Mouse (Mus musculus): ENCODE data around the gene Pth2.
A peak's percentile ranks its signal among the peaks of the same experiment; 100 is the strongest.

The Pth2 gene

GRCm38 (mm10) chr7:45174567-45175280, 6.1 kb upstream of the Pth2 start:
- DNase-seq = no peak

GRCm38 (mm10) chr7:45175398-45175797, 5.4 kb upstream of the Pth2 start:
- DNase-seq = no peak

GRCm38 (mm10) chr7:45175929-45176328, 4.9 kb upstream of the Pth2 start:
- no peak for DNase-seq

GRCm38 (mm10) chr7:45176356-45176755, 4.4 kb upstream of the Pth2 start:
- DNase-seq = no peak

DNA sequence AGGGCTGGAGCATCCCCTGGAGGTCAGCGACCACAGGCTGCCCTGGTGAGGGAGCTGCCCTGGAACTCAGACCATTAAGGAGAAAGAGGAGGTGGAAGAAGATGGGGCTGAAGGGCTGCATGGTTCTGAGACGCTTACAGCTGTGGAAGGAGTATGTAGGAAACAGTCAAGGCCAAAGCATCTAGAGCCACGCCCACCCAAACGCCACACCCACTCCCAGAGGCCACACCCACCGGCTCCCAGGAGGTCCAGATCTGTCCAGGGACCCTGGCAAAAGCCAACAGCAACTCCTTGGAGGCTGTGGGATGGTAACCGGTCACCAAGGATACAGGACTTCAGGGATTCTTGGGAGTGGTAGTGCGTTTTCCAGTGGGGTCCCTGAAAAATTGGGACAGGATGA, 2.2 kb upstream of the Pth2 start:
- no peak for DNase-seq

DNA sequence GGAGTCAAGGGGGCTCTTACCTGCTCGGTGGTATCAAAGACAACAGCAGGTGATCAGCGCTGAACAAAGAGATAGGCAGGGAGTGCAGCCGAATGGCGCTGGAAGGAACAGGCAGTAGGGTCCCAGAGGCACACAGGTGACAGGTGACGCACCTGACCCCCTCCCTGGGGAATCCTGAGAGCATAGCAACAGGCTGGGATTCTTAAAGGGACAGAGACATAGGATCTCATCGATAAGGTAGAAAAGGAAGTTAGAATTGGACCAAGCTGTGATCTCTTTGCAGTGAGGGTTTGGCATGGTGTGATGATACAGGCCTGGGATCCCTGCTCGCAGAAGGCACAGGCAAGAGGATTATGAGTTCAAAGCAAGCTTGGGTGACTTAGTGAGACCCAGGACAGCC, 1.3 kb upstream of the Pth2 start, which contains the start of gene Gfy:
TSS of gene Gfy (minus strand) at position 101 of the 400 bp plus-strand sequence.
- DNase-seq = no peak

DNA sequence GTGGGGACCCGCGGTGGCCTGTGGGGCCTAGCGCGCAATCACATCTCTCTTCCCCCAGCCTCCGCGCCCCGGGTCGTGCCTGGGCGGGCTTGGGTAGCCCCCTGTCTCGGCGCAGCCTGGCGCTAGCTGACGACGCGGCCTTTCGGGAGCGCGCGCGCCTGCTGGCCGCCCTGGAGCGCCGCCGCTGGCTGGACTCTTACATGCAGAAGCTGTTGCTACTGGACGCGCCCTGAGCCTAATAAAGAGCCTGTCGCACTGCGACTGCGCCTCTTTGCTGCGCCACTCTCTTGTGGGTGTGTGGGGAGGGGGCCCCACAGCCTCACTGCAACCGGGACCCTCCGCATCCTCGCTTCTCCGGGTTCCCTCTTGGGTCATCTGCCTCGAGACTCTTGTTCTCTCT, 745 bp downstream of the Pth2 start:
- DNase-seq = no peak

DNA sequence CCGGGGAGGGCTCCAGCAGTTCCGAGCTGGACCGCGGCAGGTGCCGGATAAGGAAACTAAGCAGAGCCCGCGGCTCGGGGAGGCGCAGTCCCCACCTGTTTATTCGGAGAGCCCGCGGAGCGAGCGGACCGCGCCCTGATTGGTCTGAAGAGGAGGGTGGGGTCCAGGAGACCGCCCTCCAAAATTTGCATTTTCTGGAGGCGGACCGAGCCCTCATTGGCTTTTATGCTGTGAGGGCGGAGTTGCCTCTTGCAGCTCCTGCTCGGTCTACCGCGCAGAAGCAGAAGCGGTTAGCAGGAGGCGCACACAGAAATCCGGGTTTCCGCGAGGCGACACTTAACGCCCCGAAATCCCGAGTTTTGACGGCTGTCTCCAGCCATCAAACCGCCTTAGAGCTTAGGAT, 1.4 kb downstream of the Pth2 start:
- peak; percentile 76 for DNase-seq

GRCm38 (mm10) chr7:45182606-45183005, 1.8 kb downstream of the Pth2 start:
- no peak for DNase-seq

GRCm38 (mm10) chr7:45183672-45184071, 2.9 kb downstream of the Pth2 start:
- DNase-seq = no peak

- DNase-seq = no peak
These were observed 5.1 kb downstream of the Pth2 start for GRCm38 (mm10) chr7:45185921-45186320.

GRCm38 (mm10) chr7:45189600-45189999, 8.8 kb downstream of the Pth2 start:
- DNase-seq = no peak

DNA sequence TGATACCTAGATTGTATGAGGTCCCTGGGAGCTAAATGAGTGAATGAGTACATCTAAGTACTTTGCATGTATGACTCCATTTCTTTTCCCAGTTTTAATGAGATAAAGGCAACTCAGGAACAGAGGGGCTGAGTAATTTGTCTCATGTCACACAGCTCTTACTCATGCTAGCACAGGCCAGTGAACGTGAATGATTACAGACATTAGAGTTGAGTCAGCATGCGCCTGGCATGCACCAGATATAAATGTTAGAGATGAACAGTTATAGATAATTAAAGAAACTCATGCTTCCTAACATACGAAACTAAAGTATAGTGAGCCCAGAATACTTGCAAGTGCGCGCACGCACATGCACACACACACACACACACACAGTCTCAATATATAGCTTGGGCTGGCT, 9.4 kb downstream of the Pth2 start:
- DNase-seq = no peak

GRCm38 (mm10) chr7:45191161-45191560, 10.4 kb downstream of the Pth2 start:
- no peak for DNase-seq

DNA sequence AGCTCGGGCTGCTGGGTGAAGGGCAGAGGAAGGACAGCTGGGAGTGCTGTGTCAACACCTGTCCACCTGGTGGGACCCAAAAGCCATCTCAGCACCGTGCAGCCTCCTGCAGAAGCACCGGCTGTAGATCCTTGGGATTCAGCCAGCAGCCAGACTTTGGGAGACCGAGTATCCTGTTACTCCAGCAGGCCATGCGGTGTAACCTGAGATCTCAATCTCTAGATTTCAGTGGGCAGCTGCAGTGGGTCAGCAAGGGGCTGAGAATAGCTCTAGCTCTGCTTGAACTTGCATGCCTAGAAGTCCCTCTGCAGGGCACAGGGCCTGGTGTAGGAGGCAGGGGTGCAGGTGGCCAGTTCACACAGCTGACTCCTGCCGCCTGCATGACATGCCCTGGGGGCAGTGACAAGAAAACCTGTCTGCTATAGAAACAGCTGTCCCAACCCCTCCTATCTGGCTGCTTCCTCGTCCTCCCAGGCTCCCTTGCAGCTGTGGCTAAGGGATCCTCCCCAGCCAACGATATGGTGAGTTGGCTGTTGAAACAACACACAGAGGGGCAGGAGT, 11.1 kb downstream of the Pth2 start:
- no peak for DNase-seq

- DNase-seq = no peak
These were observed 12.0 kb downstream of the Pth2 start for GRCm38 (mm10) chr7:45192585-45193310.

- DNase-seq = no peak
These were observed 12.6 kb downstream of the Pth2 start for GRCm38 (mm10) chr7:45193406-45193805.

DNA sequence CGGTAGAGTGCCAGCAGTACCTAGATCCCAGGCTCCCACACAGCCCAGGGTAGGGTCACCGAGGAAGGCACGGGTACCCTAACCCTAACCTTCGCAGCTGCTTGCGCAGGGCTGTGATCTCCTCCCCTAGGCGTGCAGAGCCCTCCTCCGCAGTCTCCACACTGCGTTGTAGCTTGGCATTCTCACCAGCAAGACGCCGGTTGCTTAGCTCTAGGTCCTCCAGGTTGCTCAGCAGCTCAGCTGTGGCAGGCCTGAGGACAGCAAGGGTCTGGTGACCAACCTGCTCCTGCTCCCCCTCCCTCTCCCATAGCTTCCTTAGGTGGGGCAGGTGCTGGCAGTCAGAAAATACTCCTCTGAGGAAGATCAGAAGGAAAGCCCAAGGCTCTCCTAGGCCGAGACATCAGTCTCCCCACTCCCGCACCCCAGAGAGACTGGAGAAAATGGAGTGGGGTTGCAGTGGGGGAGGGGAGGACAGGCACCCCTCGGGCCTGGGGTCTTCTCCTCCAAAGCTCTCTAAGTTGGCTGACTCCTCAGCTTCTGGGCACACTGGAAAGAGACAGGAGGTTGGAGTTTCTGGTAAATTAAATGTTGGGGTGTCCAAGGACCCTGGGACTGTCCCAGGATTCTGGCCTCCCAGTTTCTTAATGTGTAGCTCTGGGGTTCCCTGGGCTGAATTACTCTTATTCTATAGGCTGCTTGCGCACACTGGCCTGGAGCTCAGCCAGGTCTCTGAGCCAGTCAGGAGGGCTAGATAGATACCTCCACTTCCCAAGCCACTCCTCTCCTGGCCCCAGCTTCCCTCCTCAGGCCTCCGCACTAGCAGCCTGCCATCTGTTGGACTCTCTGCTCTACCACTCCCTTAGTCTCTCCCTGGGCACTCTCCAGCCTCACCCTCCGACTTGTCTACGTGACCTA, 13.3 kb downstream of the Pth2 start:
- DNase-seq = no peak

DNA sequence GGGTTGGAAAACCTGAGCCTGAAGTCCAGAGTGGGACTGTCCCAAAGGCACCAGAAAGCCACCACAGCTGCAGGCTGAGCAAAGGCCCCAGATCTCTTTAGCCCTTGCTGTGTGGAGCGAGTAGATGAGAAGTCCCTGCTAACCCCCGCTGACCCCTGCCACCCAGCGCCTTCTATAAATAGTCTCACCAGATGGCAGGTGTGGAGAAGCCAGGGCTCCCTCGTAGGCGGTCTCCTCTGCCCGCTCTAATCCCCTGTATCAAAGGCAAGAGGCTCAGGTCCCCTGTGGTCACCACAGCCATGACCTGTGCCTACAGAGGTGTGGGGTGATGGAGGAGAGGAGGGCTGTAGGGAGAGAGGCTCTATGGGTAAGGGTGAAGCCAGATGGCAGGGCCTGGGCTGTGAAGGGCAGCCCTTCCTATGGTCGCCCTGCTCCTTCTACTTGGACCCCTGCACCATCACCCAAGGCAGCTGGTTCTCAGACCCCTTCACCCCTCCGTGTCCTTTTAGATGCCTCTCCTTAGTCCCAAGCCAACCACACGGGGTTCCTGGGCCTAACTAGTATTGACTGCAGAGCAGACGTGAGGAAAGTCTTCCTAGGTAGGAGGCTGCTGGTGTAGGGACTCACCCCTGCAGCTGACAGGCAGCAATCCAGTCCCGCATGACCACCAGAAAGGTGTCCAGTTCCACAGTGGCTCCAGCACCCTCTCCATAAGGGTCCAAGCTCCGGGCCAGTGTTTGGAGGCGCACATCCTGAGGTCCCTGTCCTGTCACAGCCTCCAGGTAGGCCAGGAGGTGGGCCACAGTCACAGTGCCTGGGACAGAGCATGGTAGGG, 14.8 kb downstream of the Pth2 start:
- no peak for DNase-seq

- no peak for DNase-seq
These were observed 15.4 kb downstream of the Pth2 start for GRCm38 (mm10) chr7:45196176-45196535.

DNA sequence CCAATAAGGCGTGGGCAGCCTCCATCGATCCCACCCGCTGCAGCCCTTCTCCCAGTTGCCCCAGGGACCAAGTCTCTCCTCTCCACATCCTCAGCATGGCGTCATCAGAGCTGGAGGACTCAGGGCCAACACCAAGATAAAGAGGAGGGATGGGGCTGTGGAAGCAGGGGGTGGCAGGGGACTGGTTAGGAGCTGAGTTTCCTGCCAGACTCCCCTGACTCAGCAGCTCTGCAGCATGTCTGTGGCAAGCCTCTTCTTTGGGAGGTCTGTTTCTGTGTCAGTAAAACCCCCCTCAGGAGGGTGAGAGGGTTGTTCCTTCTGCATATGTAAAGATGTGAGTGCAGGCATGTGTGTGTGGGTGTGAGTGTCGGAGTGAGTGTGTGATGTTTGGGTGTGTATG, 16.2 kb downstream of the Pth2 start:
- no peak for DNase-seq

DNA sequence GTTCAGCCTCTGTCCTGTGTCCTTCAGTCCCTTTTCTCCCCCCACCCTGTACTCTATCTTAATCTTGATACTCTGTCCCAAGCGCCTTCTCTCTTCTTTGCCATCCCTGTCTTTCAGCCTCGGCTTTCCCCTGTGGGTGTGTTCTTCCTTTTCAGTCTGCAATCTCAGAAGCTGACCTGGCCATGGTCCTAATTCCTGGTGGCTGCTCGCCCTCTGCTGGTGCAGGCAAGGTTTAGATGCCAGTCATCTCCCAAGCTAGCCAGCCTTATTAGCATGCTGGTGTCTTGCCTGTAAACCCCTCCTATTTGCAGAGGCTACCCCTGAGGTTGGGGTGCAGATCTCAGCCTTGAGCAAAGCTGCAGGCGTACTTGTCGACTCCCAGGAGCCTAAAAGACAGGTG, 17.6 kb downstream of the Pth2 start:
- DNase-seq = peak; percentile 63

Data from right cerebral cortex, postnatal 4 days (tissue).